Mouse (Mus musculus): ENCODE results near the gene Adamts18.

GRCm38 (mm10) chr8:113820983-113821587, 27.5 kb downstream of the Adamts18 start:
- no peak for TF ChIP-seq CTCF (IDR thresholded peaks at IDR 0.05; ENCODE audit: low read depth)
- no peak for TF ChIP-seq EP300 (optimal IDR thresholded peaks at IDR 0.05)

Data from stomach, postnatal 0 days (tissue).